Mouse (Mus musculus) MEL (cell line): ENCODE measurements around the gene Adgrv1. TPM values are rescaled to one million over a fixed set of nuclear protein-coding genes. Genes with fewer than 3 reads are reported as not detected.

Experiments used
- DNase-seq: peaks from one replicate; pipeline ENCODE4 v3.0.0; 2011; ENCODE audit warnings: low read depth, low spot score
- H3K27ac ChIP-seq: 2 replicates; pipeline ENCODE4 v1.5.1; 2012; ENCODE audit warnings: low read depth, mild to moderate bottlenecking, control low read depth, low read length, moderate library complexity; ENCODE audit not compliant: control insufficient read depth
- H3K27me3 ChIP-seq, 2 experiments: fragments of 150-350 bp in 1 of 2; sonication (generic) in 1 of 2; 2 replicates each; pipeline ENCODE4 v1.6.1; 2012; ENCODE audit warnings: low read length in 2 of 2, mild to moderate bottlenecking in 2 of 2, improper control_type of control experiment in 1 of 2, moderate library complexity in 1 of 2; ENCODE audit not compliant: insufficient read depth in 2 of 2, control insufficient read depth in 1 of 2
- H3K36me3 ChIP-seq, 2 experiments: 2 replicates each; pipeline ENCODE4 v1.6.1; 2012 to 2014; ENCODE audit warnings: low read length in 2 of 2, improper control_type of control experiment in 1 of 2, inconsistent platforms in 1 of 2, mild to moderate bottlenecking in 1 of 2; ENCODE audit not compliant: insufficient read depth in 2 of 2, control insufficient read depth in 1 of 2
- H3K4me1 ChIP-seq, 2 experiments: fragments of 150-350 bp in 1 of 2; sonication (generic) in 1 of 2; 2 replicates each; pipeline ENCODE4 v1.6.1; 2012; ENCODE audit warnings: low read length in 2 of 2, improper control_type of control experiment in 1 of 2, mild to moderate bottlenecking in 1 of 2; ENCODE audit not compliant: insufficient read depth in 2 of 2, control insufficient read depth in 1 of 2
- H3K4me3 ChIP-seq, 2 experiments: fragments of 150-350 bp in 1 of 2; sonication (generic) in 1 of 2; 2 replicates each; pipeline ENCODE4 v1.5.1; 2012; ENCODE audit warnings: low read depth in 2 of 2, low read length in 2 of 2, mild to moderate bottlenecking in 2 of 2, moderate library complexity in 2 of 2, control low read depth in 1 of 2, improper control_type of control experiment in 1 of 2; ENCODE audit not compliant: control insufficient read depth in 1 of 2, insufficient read depth in 1 of 2
- H3K79me2 ChIP-seq: 2 replicates; pipeline ENCODE4 v1.6.1; 2012; ENCODE audit warnings: mild to moderate bottlenecking, low read length, moderate library complexity; ENCODE audit not compliant: control insufficient read depth, poor library complexity, insufficient read depth
- H3K9ac ChIP-seq: 2 replicates; pipeline ENCODE4 v1.6.1; 2012; ENCODE audit warnings: low read depth, mild to moderate bottlenecking, control low read depth, low read length, moderate library complexity; ENCODE audit not compliant: control insufficient read depth, poor library complexity, severe bottlenecking
- H3K9me3 ChIP-seq: fragments of 150-350 bp; sonication (generic); replicated peaks from 2 replicates; pipeline ENCODE4 v1.6.1; 2012; ENCODE audit warnings: mild to moderate bottlenecking, low read length, improper control_type of control experiment, moderate library complexity; ENCODE audit not compliant: insufficient read depth
- BHLHE40 ChIP-seq: IDR thresholded peaks from 2 replicates; pipeline ENCODE4 v1.6.1; 2012; ENCODE audit warnings: low read depth, mild to moderate bottlenecking, inconsistent platforms, low read length, improper control_type of control experiment, borderline replicate concordance
- CHD1 ChIP-seq: IDR thresholded peaks from 2 replicates; pipeline ENCODE4 v1.6.1; 2012; ENCODE audit warnings: low read depth, mild to moderate bottlenecking, inconsistent platforms, low read length, improper control_type of control experiment
- E2F4 ChIP-seq: IDR thresholded peaks from 2 replicates; pipeline ENCODE4 v1.6.1; 2011; ENCODE audit warnings: low read depth, low read length, improper control_type of control experiment, borderline replicate concordance
- ELF1 ChIP-seq: IDR thresholded peaks from 2 replicates; pipeline ENCODE4 v1.6.1; 2014; ENCODE audit warnings: low read depth, mild to moderate bottlenecking, inconsistent platforms, low read length, improper control_type of control experiment, moderate library complexity
- EP300 ChIP-seq, 2 experiments: IDR thresholded peaks; 2 replicates each; pipeline ENCODE4 v1.6.1; 2011; ENCODE audit warnings: improper control_type of control experiment in 2 of 2, low read length in 2 of 2, low read depth in 1 of 2, mild to moderate bottlenecking in 1 of 2
- ETS1 ChIP-seq: IDR thresholded peaks from 2 replicates; pipeline ENCODE4 v1.6.1; 2012; ENCODE audit warnings: low read depth, mild to moderate bottlenecking, inconsistent platforms, low read length, improper control_type of control experiment, moderate library complexity
- GABPA ChIP-seq: IDR thresholded peaks from 2 replicates; pipeline ENCODE4 v1.6.1; 2012; ENCODE audit warnings: low read depth, mild to moderate bottlenecking, inconsistent platforms, low read length, improper control_type of control experiment, moderate library complexity
- HCFC1 ChIP-seq: IDR thresholded peaks from 2 replicates; pipeline ENCODE4 v1.6.1; 2012; ENCODE audit warnings: low read depth, mild to moderate bottlenecking, inconsistent platforms, low read length, improper control_type of control experiment, moderate library complexity
- JUND ChIP-seq: IDR thresholded peaks from 2 replicates; pipeline ENCODE4 v1.6.1; 2011; ENCODE audit warnings: low read depth, mild to moderate bottlenecking, improper control_type of control experiment, low read length
- MAFK ChIP-seq: IDR thresholded peaks from 2 replicates; pipeline ENCODE4 v1.6.1; 2011; ENCODE audit warnings: low read depth, mild to moderate bottlenecking, low read length, improper control_type of control experiment, borderline replicate concordance
- MAX ChIP-seq: IDR thresholded peaks from 2 replicates; pipeline ENCODE4 v1.6.1; 2011; ENCODE audit warnings: low read length, improper control_type of control experiment
- MYB ChIP-seq: IDR thresholded peaks from 2 replicates; pipeline ENCODE4 v1.6.1; 2011; ENCODE audit warnings: mild to moderate bottlenecking, low read depth, low read length, improper control_type of control experiment
- NELFE ChIP-seq: IDR thresholded peaks from 2 replicates; pipeline ENCODE4 v1.6.1; 2011; ENCODE audit warnings: low read depth, low read length, improper control_type of control experiment
- POLR2AphosphoS5 ChIP-seq: IDR thresholded peaks from 2 replicates; pipeline ENCODE4 v1.6.1; 2012; ENCODE audit warnings: low read depth, borderline replicate concordance, mild to moderate bottlenecking, inconsistent platforms, low read length, moderate library complexity, mixed read lengths
- RAD21 ChIP-seq: IDR thresholded peaks from 2 replicates; pipeline ENCODE4 v1.6.1; 2011; ENCODE audit warnings: mild to moderate bottlenecking, low read depth, low read length, improper control_type of control experiment
- SIN3A ChIP-seq: IDR thresholded peaks from 2 replicates; pipeline ENCODE4 v1.6.1; 2012; ENCODE audit warnings: low read length, improper control_type of control experiment, inconsistent platforms
- SMC3 ChIP-seq: IDR thresholded peaks from 2 replicates; pipeline ENCODE4 v1.6.1; 2011; ENCODE audit warnings: low read depth, low read length, improper control_type of control experiment
- TAL1 ChIP-seq: IDR thresholded peaks from 2 replicates; pipeline ENCODE4 v1.6.1; 2012; ENCODE audit warnings: mild to moderate bottlenecking, inconsistent platforms, low read length, moderate library complexity, mixed read lengths
- TBP ChIP-seq: IDR thresholded peaks from 2 replicates; pipeline ENCODE4 v1.8.0; 2011; ENCODE audit warnings: low read depth, low read length, improper control_type of control experiment
- ZC3H11A ChIP-seq: IDR thresholded peaks from 2 replicates; pipeline ENCODE4 v1.6.1; 2012; ENCODE audit warnings: low read depth, mild to moderate bottlenecking, inconsistent platforms, low read length, improper control_type of control experiment
- ZKSCAN1 ChIP-seq: IDR thresholded peaks from 2 replicates; pipeline ENCODE4 v1.6.1; 2012; ENCODE audit warnings: low read depth, mild to moderate bottlenecking, inconsistent platforms, low read length, improper control_type of control experiment, moderate library complexity
- polyA plus RNA-seq, 2 experiments: library from polyadenylated mRNA; stranded (reverse) in 1 of 2; unstranded in 1 of 2; fragments of >175 nt in 1 of 2; fragments of >200 nt in 1 of 2; gene quantifications; 2 replicates each; pipeline versions ENCODE4 v1.2.1 to v1.2.4; 2012; ENCODE audit warnings: low replicate concordance in 2 of 2, low read depth in 1 of 2; ENCODE audit not compliant: insufficient read length in 2 of 2, insufficient read depth in 1 of 2, missing spikeins in 1 of 2
- total RNA-seq: library from RNA; depleted of rRNA; stranded (reverse); fragments of 300-350 nt; gene quantifications from 2 replicates; pipeline ENCODE4 v1.2.3, GENCODE M21; 2012

Gene Adgrv1
- total and polyA plus RNA-seq, 3 experiments, result 5.6 to 5.8 TPM; not detected in 1

DNA sequence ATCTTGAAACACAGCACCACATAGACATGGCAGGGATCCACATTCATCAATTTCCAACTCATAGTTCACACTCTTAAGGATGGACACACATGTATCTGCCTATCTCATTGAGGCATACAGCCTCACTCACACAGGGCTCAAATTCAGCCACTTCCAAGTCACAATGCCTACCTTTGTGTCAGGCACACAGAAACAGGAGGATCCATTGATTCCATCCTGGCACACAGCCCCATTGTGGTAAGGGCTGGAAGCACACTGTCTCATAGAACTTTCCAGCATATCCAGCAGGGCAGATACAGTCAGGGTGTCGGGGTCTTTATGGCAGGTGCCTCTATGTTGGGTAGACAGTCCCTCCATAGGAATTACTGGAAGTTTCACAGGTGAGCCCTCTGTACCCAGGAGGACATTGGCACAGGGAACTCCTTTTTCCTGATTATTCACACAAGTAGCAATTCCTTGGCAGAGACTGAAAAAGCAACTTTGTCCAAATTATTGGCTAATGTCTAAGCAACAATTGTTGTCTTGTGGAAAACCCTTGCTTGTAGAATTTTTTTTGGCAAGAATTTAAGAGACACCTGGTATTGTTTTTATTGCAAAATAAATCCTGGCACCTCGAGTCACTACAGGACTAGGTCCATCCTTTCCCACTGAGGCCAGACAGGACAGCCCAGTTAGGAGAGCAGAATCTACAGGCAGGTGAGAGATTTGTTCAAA is 545.8 kb downstream of the Adgrv1 start:
- H3K9ac ChIP-seq, result no peak overlapping the region
- H3K9me3 ChIP-seq, result no peaks in the 10 kb centered on the region
- TF ChIP-seq CHD1 (no peak), MAFK (no peak), E2F4 (no peak), MYB (no peak), EP300 (IDR thresholded peaks at IDR 0.05; ENCODE audit: low read depth in 1 of 2, low read length in 2 of 2) (no peak), GABPA (no peak), BHLHE40 (no peak), MAX (no peak), SIN3A (no peak), POLR2AphosphoS5 (no peak), HCFC1 (no peak), SMC3 (no peak), JUND (no peak), TBP (no peak), ZC3H11A (no peak), ELF1 (no peak), ETS1 (no peak), TAL1 (no peak), RAD21 (no peak), ZKSCAN1 (no peak)
- no peaks in the 10 kb centered on the region for H3K36me3 ChIP-seq
- H3K4me3 ChIP-seq, result no peak overlapping the region
- H3K27me3 ChIP-seq, result no peaks in the 10 kb centered on the region
- H3K4me1 ChIP-seq, result no peaks in the 10 kb centered on the region
- no peak overlapping the region for H3K27ac ChIP-seq
- no peak for DNase-seq
- no peaks in the 10 kb centered on the region for H3K79me2 ChIP-seq

DNA sequence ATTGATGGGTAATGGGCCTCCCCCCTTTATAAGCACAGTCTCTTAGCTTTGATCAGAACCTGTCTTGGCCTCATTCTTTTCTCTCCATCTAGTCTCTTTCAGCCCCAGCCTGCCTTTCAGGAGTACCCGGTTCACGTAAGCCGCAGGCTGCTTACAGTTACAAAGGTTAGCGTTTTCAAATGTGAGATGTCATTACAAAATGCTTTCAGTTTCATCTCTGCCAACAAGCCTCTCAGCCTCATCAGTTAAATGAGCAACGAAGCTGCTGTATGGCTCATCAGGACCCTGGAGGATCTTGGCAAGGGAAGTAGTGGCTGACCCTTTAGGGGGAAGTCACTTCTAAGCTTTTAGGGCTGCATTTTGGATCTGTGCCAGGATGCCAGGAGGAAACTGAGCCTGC is 560.7 kb downstream of the Adgrv1 start:
- H3K9ac ChIP-seq, result no peak overlapping the region
- DNase-seq, result peak; percentile 4
- no peaks in the 10 kb centered on the region for H3K27me3 ChIP-seq
- H3K79me2 ChIP-seq, result no peaks in the 10 kb centered on the region
- no peak overlapping the region for H3K27ac ChIP-seq
- no peaks in the 10 kb centered on the region for H3K4me1 ChIP-seq
- H3K4me3 ChIP-seq, result no peak overlapping the region
- TF ChIP-seq NELFE, result no peak
- no peak for TF ChIP-seq ZKSCAN1
- TF ChIP-seq E2F4, result no peak
- no peaks in the 10 kb centered on the region for H3K36me3 ChIP-seq
- no peaks in the 10 kb centered on the region for H3K9me3 ChIP-seq
